Mouse (Mus musculus): ENCODE results near the gene Srsf3.

Srsf3 gene

GRCm38 (mm10) chr17:29090776-29091175 is 58.3 kb downstream of the Srsf3 start, which contains the start of gene Cdkn1a:
Gene Cdkn1a, plus strand, starts transcription at chr17:29090976.
- no peak for DNase-seq (ENCODE audit: low read depth, low spot score)

- DNase-seq (ENCODE audit: low read depth, low spot score) = no peak
These were observed 59.0 kb downstream of the Srsf3 start for GRCm38 (mm10) chr17:29091348-29091944.

GRCm38 (mm10) chr17:29092497-29092896 is 60.1 kb downstream of the Srsf3 start:
- no peak for DNase-seq (ENCODE audit: low read depth, low spot score)
